Mouse (Mus musculus): Measurements from ENCODE around the gene Opn1sw. TPM values are rescaled to one million over a fixed set of nuclear protein-coding genes. Genes with fewer than 3 reads are reported as not detected.
"Not testable (repeated sequence)": the region's sequence is repeated elsewhere in the genome, so short reads cannot be mapped to it uniquely, and the experiment has no call there.

Opn1sw gene
- polyA plus RNA-seq, 1 experiment from 2014 or later, result 0.22 TPM

DNA sequence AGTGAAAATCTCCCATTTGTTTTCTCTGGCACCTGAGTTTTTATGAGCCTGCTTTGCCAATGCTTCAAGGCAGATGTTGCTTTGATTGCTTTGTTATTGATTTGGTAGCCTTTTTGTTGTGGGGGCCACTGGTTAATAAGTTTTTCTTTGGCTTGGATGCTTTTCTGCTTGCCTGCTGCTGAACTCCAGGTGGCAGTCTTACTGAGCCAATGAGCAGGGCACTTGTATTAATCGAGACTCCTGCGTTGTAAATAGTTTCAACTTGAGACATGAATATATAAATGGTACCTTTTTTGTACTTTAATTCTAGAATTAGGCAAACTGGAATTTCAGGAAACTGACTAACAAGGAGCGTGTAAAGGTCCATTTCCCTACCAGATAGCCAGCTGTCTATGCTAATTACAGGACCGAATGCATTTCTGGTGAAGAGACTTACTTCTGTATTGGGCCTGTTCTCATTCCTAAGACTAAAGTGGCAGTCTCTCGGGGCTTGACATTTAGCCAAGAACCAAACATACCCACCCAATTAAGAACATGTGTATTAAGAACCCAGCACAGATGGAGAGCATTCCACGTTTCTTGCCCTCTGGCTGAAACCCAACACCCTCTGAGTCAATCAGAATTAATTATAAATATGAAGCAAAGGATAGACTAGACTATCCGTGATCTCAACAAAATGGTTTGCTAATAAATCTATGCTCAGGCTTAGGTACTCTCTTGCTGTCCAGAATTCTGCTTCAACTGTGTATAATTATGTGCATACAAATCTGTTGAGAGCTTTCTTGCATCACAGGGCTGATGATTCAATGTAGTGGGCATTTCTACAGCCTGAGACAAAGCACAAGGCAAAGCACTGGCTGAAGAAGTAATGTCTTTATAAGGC, 25.8 kb downstream of the Opn1sw start:
- no peaks in the 10 kb centered on the region for H3K9me3 ChIP-seq (replicated peaks)
- 51% methylated on average over 7 of the region's 7 CpGs for WGBS
- H3K4me2 ChIP-seq, result no peak overlapping the region
- H3K9ac ChIP-seq (replicated peaks), result no peak overlapping the region
- no peak for ATAC-seq (ENCODE audit: low FRiP score)
- peaks cover 6% of the 10 kb centered on the region for H3K4me1 ChIP-seq
- no peaks in the 10 kb centered on the region for H3K27me3 ChIP-seq (replicated peaks)
- H3K27ac ChIP-seq (replicated peaks), result peak overlapping the region; percentile 61; the same call in 1 of the 2 replicates
- peaks cover 31% of the 10 kb centered on the region for H3K36me3 ChIP-seq
- H3K4me3 ChIP-seq (replicated peaks), result no peak overlapping the region

DNA sequence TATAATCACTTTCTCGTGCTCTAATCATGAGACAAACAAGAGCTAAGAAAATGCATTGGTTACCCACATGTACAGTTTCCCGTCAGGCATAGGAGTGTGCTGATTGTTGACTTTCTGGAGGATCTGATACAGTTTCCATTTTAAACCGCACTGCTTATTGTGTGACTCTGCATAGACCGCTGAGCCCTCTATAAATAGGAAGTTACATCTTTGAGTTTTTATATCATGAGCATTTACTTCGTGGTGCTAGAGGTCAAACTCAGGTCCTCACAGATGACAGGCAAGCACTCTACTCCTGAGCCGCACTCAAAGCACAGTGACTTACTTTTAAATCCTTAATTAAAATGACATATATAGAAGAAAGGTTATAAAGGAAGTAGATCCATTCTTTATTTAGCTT, 28.1 kb downstream of the Opn1sw start:
- Histone ChIP-seq H3K27ac (replicated peaks) (no peak overlapping the region), H3K4me1 (peaks cover 6% of the 10 kb centered on the region), H3K4me3 (replicated peaks) (no peak overlapping the region), H3K4me2 (no peak overlapping the region), H3K36me3 (peaks cover 18% of the 10 kb centered on the region), H3K9ac (replicated peaks) (no peak overlapping the region), H3K9me3 (replicated peaks) (no peaks in the 10 kb centered on the region), H3K27me3 (replicated peaks) (no peaks in the 10 kb centered on the region)
- WGBS, result 90% methylated on average over 6 of the region's 6 CpGs
- no peak for ATAC-seq (ENCODE audit: low FRiP score)

DNA sequence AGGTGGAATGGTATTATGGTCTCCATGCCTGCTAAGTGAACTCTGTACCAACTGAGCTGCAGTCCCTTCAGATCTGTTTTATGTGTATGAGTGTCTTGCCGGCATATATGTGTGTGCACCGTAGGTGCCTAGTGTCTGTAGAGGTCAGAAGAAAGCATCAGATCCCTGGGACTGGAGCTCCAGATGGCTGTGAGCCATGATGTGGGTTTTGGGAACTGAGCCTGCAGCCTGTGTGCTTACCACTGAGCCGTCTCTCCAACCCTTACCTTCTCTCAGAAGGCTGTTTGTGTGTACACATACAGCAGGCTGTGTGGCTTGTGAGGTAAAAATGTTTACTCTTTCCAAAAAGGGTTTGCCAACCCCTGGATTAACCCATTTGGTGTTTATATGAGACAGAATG, 28.9 kb downstream of the Opn1sw start:
- 93% methylated on average over 3 of the region's 3 CpGs for WGBS
- no peaks in the 10 kb centered on the region for H3K9me3 ChIP-seq (replicated peaks)
- ATAC-seq (ENCODE audit: low FRiP score), result no peak

DNA sequence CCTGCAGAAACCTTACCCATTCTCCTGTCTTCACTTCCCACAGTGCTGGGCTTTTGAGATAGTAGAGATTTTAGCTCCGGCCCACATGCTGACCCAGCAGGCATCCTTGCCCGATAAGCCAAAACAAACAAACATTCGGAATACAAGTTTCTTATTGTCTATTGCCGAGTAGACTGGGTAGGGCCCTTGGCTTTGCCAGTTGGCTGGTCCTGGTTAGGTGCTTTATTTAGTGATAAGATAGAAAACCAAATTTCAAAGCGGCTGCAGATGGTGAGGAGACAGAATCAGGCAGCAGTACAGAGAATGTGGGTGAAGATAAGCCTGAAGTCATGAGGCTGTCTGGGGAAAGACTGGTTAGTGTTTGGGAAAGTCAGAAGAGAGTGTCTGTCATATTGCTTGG, 35.5 kb downstream of the Opn1sw start:
- 70% methylated on average over 5 of the region's 5 CpGs for WGBS
- H3K4me2 ChIP-seq, result no peak overlapping the region
- H3K27ac ChIP-seq (replicated peaks), result no peak overlapping the region
- no peaks in the 10 kb centered on the region for H3K9me3 ChIP-seq (replicated peaks)
- no peak overlapping the region for H3K4me3 ChIP-seq (replicated peaks)
- peaks cover 15% of the 10 kb centered on the region for H3K4me1 ChIP-seq
- no peak overlapping the region for H3K9ac ChIP-seq (replicated peaks)
- no peak for ATAC-seq (ENCODE audit: low FRiP score)
- no peaks in the 10 kb centered on the region for H3K27me3 ChIP-seq (replicated peaks)
- H3K36me3 ChIP-seq, result peaks cover 10% of the 10 kb centered on the region

More for the DNA sequence above, 28.9 kb downstream of the Opn1sw start:
- peaks cover 18% of the 10 kb centered on the region for H3K36me3 ChIP-seq
- no peak overlapping the region for H3K9ac ChIP-seq (replicated peaks)
- no peaks in the 10 kb centered on the region for H3K27me3 ChIP-seq (replicated peaks)
- H3K4me2 ChIP-seq, result no peak overlapping the region
- no peak overlapping the region for H3K4me3 ChIP-seq (replicated peaks)
- peaks cover 6% of the 10 kb centered on the region for H3K4me1 ChIP-seq
- no peak overlapping the region for H3K27ac ChIP-seq (replicated peaks)

DNA sequence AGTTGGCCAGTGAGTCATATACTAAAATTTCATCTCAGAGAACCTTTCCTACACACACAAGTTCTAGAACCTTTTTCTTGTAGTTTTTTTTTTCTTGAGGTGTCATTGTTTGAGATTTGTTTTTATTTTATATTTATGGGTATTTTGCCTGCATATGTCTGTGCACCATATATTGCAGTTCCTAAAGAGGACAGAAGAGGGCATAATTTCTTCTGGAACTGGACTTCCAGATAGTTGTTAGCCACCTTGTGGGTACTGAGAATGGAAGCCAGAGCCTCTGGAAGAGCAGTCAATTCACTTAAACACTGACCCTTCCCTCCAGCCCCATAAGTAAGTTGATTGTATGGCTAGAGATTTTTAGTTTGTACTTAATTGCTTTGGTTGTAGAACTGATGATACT, 36.7 kb downstream of the Opn1sw start:
- ATAC-seq (ENCODE audit: low FRiP score), result no peak
- H3K4me2 ChIP-seq, result no peak overlapping the region
- H3K4me3 ChIP-seq (replicated peaks), result no peak overlapping the region
- no peak overlapping the region for H3K27ac ChIP-seq (replicated peaks)
- H3K27me3 ChIP-seq (replicated peaks), result no peaks in the 10 kb centered on the region
- H3K4me1 ChIP-seq, result peaks cover 22% of the 10 kb centered on the region
- no peaks in the 10 kb centered on the region for H3K36me3 ChIP-seq
- no peaks in the 10 kb centered on the region for H3K9me3 ChIP-seq (replicated peaks)
- no peak overlapping the region for H3K9ac ChIP-seq (replicated peaks)

DNA sequence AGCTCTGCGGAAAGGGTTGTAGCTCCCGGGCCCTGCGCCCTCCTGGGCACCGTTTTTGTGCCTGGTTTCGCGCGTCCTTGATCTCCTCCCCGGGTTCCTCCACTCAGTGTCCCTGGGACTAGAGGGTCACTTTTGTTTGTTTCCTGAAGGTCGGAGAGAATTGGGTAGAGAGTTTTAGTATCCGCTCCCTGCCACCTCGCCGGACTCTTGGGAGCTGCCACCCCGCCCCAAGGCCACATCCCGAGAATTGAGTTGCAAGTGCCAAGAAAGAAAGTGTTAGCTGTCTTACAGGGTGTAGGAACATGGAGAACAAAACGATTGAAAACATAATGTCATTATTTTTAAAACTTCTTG, 39.9 kb downstream of the Opn1sw start:
- H3K4me2 ChIP-seq, result peak overlapping the region; percentile 78
- peaks cover 22% of the 10 kb centered on the region for H3K4me1 ChIP-seq
- H3K9ac ChIP-seq (replicated peaks), result peak overlapping the region; percentile 87
- H3K27ac ChIP-seq (replicated peaks), result peak overlapping the region; percentile 77
- peak overlapping the region; percentile 74 for H3K4me3 ChIP-seq (replicated peaks)
- H3K36me3 ChIP-seq, result no peaks in the 10 kb centered on the region
- ATAC-seq (ENCODE audit: low FRiP score), result peak; percentile 22; the same call in 1 of the 2 replicates
- 0% methylated on average over 15 of the region's 15 CpGs for WGBS
- H3K9me3 ChIP-seq (replicated peaks), result no peaks in the 10 kb centered on the region
- no peaks in the 10 kb centered on the region for H3K27me3 ChIP-seq (replicated peaks)

DNA sequence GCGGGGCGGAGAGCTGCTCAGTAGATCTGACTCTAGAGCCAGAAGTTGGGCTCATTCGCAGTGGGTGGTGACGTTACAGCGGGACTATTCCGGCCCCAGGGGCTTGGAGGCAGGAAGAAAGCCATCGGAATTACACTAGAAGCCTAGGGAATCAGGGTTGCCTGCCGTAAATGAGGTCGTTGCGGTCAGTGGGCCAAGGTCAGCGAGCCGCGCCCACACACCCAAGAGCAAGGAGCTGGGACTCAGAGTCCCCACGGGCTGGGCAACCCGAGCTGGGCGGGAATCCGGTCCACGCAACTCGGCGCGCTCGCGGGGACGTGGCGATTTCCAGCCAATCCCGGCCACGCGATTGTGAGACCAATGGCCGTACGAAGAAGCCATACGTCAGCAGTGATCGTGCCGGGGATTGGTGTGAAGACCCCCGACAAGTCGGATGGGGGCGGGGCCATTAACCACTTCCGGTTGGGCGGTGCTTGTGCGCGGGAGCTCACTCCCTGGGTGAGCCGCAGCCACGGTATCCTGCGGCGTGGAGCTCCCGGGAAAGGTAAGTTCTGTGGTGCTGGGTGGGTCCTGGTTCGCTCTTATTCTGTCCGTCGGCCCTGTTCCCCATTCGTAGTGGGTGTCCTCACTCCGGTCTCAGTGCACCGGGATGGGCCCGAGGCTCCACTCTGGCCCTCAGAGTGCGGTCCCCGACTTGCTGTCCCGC, 40.5 kb downstream of the Opn1sw start, which contains the start of gene Calu:
Calu (plus strand) TSS at position 405 of the 706 bp plus-strand sequence.
- Histone ChIP-seq H3K9ac (replicated peaks) (peak within 1 kb of the TSS; percentile 87), H3K4me2 (peak within 1 kb of the TSS; percentile 79), H3K4me1 (peaks cover 22% of the 10 kb centered on the region), H3K36me3 (no peaks in the 10 kb centered on the region), H3K27ac (replicated peaks) (peak within 1 kb of the TSS; percentile 93), H3K27me3 (replicated peaks) (no peaks in the 10 kb centered on the region), H3K9me3 (replicated peaks) (no peaks in the 10 kb centered on the region), H3K4me3 (replicated peaks) (peak within 1 kb of the TSS; percentile 74)
- ATAC-seq (ENCODE audit: low FRiP score), result peak; percentile 99
- WGBS, result under 1% methylated on average over 55 of the region's 55 CpGs

DNA sequence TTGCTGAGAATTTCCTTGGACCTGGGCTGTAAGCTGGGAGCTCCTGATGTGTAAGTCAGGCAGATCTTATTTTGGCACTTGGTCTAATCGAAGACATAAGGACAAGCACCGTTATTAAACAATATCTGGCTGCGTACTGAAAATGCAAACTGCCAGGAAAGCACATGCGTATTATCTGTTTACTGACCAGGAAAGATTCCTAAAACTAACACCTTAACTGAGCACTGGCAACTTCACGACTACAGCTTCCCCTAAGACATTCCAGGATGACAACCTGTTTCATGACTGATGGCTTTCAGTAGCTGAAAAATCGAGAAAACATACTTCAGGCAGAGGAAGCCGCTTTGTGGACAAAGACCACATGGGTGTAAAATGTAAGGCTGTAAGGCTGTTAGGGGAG, 41.1 kb downstream of the Opn1sw start:
- Histone ChIP-seq H3K9me3 (replicated peaks) (no peaks in the 10 kb centered on the region), H3K4me1 (peaks cover 22% of the 10 kb centered on the region), H3K36me3 (no peaks in the 10 kb centered on the region), H3K27me3 (replicated peaks) (no peaks in the 10 kb centered on the region), H3K4me2 (peak overlapping the region; percentile 79), H3K9ac (replicated peaks) (peak overlapping the region; percentile 74), H3K27ac (replicated peaks) (peak overlapping the region; percentile 93), H3K4me3 (replicated peaks) (peak overlapping the region; percentile 74)
- 39% methylated on average over 7 of the region's 7 CpGs for WGBS
- no peak for ATAC-seq (ENCODE audit: low FRiP score)

DNA sequence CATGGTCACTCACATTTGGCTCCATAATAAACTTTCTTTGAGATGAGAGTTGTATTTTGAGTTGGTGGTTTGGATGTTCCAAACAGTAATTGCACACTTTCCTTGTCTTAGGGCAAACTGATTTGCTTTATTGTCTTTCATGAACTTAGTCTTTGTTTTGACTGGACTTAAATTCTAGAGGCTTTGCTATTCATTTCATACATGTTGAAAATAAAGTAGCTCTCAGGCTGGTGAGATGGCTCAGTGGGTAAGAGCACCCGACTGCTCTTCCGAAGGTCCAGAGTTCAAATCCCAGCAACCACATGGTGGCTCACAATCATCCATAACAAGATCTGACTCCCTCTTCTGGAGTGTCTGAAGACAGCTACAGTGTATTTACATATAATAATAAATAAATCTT, 41.8 kb downstream of the Opn1sw start:
- H3K4me3 ChIP-seq (replicated peaks); H3K9me3 ChIP-seq (replicated peaks); H3K27me3 ChIP-seq (replicated peaks); H3K9ac ChIP-seq (replicated peaks); H3K27ac ChIP-seq (replicated peaks); H3K36me3 ChIP-seq; ATAC-seq (ENCODE audit: low FRiP score); H3K4me2 ChIP-seq: not testable (repeated sequence)
- peaks cover 22% of the 10 kb centered on the region for H3K4me1 ChIP-seq
- WGBS, result 95% methylated on average over 2 of the region's 2 CpGs

DNA sequence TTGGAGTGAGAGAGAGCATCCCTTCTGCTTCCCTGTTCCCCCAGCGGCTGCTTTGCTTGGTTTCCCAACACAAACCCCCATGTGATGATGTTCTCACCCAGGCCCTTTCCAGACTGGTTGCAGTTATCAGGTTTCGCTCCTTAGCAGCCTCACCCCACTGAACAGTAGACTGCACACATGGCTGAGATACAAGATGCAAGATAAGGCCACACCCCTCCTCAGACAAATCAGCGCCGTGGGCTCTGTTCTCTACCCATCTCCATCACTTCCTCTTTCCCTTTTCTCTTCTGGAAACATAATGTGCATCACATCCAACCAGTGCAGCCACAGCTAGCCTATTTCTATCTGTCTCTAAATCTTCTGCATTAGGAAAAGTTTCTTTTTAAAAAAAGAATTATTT, 58.8 kb downstream of the Opn1sw start:
- H3K4me2 ChIP-seq, result no peak overlapping the region

DNA sequence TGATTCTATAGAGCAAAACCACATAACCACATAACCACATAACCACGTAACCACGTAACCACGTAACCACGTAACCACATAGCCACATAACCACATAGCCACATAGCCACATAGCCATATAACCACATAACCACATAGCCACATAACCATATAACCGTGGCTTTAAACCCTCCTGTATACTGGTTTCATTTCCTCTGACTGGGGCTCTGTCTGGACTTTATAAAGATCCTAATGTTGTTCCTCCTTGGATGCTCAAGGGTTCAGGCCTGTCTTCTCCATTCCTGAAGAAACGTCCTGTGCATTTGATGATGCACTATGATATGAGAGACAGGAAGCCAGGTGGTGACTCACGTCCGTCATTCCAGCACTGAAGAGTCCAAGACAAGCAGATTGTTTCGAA, 61.3 kb downstream of the Opn1sw start:
- WGBS, result 92% methylated on average over 9 of the region's 9 CpGs
- Histone ChIP-seq H3K9me3 (replicated peaks) (no peaks in the 10 kb centered on the region), H3K4me1 (no peaks in the 10 kb centered on the region), H3K36me3 (no peaks in the 10 kb centered on the region), H3K27me3 (replicated peaks) (no peaks in the 10 kb centered on the region), H3K9ac (replicated peaks) (no peak overlapping the region), H3K4me2 (no peak overlapping the region), H3K4me3 (replicated peaks) (no peak overlapping the region), H3K27ac (replicated peaks) (no peak overlapping the region)
- no peak for ATAC-seq (ENCODE audit: low FRiP score)

More for the DNA sequence above, 58.8 kb downstream of the Opn1sw start:
- no peaks in the 10 kb centered on the region for H3K9me3 ChIP-seq (replicated peaks)
- no peaks in the 10 kb centered on the region for H3K4me1 ChIP-seq
- no peaks in the 10 kb centered on the region for H3K27me3 ChIP-seq (replicated peaks)
- no peak overlapping the region for H3K4me3 ChIP-seq (replicated peaks)
- no peak overlapping the region for H3K9ac ChIP-seq (replicated peaks)
- no peak for ATAC-seq (ENCODE audit: low FRiP score)
- WGBS, result 91% methylated on average over 4 of the region's 4 CpGs
- no peak overlapping the region for H3K27ac ChIP-seq (replicated peaks)
- no peaks in the 10 kb centered on the region for H3K36me3 ChIP-seq

Data from neural tube, embryonic 15.5 days (tissue).